ENCODE assay signal across 8 mouse cellular contexts in the genomic region with DNA sequence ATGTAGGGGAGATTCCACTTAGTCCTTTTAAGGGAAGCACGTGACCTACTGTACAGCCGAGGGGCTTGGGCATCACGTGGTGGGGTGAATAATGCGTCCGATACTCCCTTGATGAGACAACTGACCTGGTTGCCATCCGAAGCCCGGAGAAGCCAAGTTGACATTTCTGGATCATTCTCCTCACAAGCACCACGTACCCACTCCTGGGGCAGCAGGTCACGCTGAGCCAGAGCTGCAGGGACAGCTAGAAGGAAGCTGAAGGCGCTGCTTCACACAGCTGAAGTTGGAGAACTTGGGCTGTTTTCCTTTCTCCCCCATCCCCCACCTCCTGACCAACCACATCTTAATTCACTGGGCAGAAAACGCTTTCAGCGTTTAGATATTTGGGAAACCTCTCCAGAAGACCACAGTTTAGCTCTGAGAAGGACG.
DNase-seq lines count a peak whose midpoint lies in the region; ATAC-seq and TF ChIP-seq lines count a peak whose summit lies in the region.

No protein-coding gene starts in this region.

- H3K36me3 ChIP-seq in heart, embryonic 12.5 days, result no peaks in the 10 kb centered on the region
- no peaks in the 10 kb centered on the region for H3K36me3 ChIP-seq in midbrain, embryonic 16.5 days (ENCODE audit: control insufficient read depth, insufficient read depth, low read length)
- no peaks in the 10 kb centered on the region for H3K36me3 ChIP-seq in thymus, adult 2 months (ENCODE audit: control insufficient read depth, insufficient read depth, low read length)

- ATAC-seq in heart, embryonic 12.5 days (ENCODE audit: insufficient number of reproducible peaks, low FRiP score), result peak; percentile 46
- ATAC-seq in midbrain, embryonic 16.5 days, result peak; percentile 60
- ATAC-seq in CD4-positive, CD25-positive, alpha-beta regulatory T cell, adult 4 months, result no peak

- H3K4me3 ChIP-seq in heart, embryonic 12.5 days, result peak overlapping the region; percentile 55
- H3K4me3 ChIP-seq in midbrain, embryonic 16.5 days (ENCODE audit: low read depth, low read length), result peak overlapping the region; percentile 15
- no peak overlapping the region for H3K4me3 ChIP-seq in thymus, adult 2 months (ENCODE audit: control insufficient read depth, insufficient read depth, low read length)

- H3K27ac ChIP-seq in heart, embryonic 12.5 days (ENCODE audit: poor library complexity, severe bottlenecking), result peak overlapping the region; percentile 89
- peak overlapping the region; percentile 75 for H3K27ac ChIP-seq in midbrain, embryonic 16.5 days (ENCODE audit: low read length)
- H3K27ac ChIP-seq in thymus, adult 2 months (ENCODE audit: control insufficient read depth, insufficient read depth, low read length), result no peak overlapping the region

- H3K9ac ChIP-seq in heart, embryonic 12.5 days, result peak overlapping the region; percentile 78
- H3K9ac ChIP-seq in midbrain, embryonic 16.5 days (ENCODE audit: low read depth, low read length), result peak overlapping the region; percentile 48; the same call in 1 of the 2 replicates

- peak; percentile 34 for DNase-seq in MN1 (ENCODE audit: low spot score)
- peak; percentile 73 for DNase-seq in embryo, embryonic 10.5 days (ENCODE audit: low spot score)
- peak; percentile 57 to 67 for DNase-seq in kidney, postnatal 4 days
- no peak for DNase-seq in cerebellum, adult 18-20 months
- no peak for DNase-seq in thymus, adult 2 months

- H3K27me3 ChIP-seq in heart, embryonic 12.5 days (replicated peaks), result no peaks in the 10 kb centered on the region
- no peaks in the 10 kb centered on the region for H3K27me3 ChIP-seq in midbrain, embryonic 16.5 days (ENCODE audit: control insufficient read depth, insufficient read depth, low read depth, low read length)
- no peaks in the 10 kb centered on the region for H3K27me3 ChIP-seq in thymus, adult 2 months (ENCODE audit: control insufficient read depth, insufficient read depth, low read length)

- H3K4me1 ChIP-seq in heart, embryonic 12.5 days (replicated peaks), result peaks cover 50% of the 10 kb centered on the region
- peaks cover 27% of the 10 kb centered on the region for H3K4me1 ChIP-seq in midbrain, embryonic 16.5 days (ENCODE audit: control insufficient read depth, insufficient read depth, low read length)
- no peaks in the 10 kb centered on the region for H3K4me1 ChIP-seq in thymus, adult 2 months (replicated peaks; ENCODE audit: control insufficient read depth, insufficient read depth, low read length)

- 21% methylated on average over 13 of the region's 13 CpGs for WGBS in heart, embryonic 12.5 days
- 33% methylated on average over 13 of the region's 13 CpGs for WGBS in midbrain, embryonic 16.5 days
- 28% methylated on average over 13 of the region's 13 CpGs for WGBS in thymus, adult 2 months

- H3K9me3 ChIP-seq in heart, embryonic 12.5 days (replicated peaks), result no peaks in the 10 kb centered on the region
- H3K9me3 ChIP-seq in midbrain, embryonic 16.5 days (replicated peaks; ENCODE audit: control insufficient read depth, low read length, poor library complexity, severe bottlenecking), result no peaks in the 10 kb centered on the region

- H3K4me2 ChIP-seq in heart, embryonic 12.5 days, result peak overlapping the region; percentile 79
- H3K4me2 ChIP-seq in midbrain, embryonic 16.5 days (ENCODE audit: low read length), result peak overlapping the region; percentile 45

- TF ChIP-seq POLR2A in thymus, adult 2 months (IDR thresholded peaks at IDR 0.05; ENCODE audit: control insufficient read depth, extremely low read depth, insufficient read depth, low read length, poor library complexity), result no peak

- no peak for TF ChIP-seq CTCF in thymus, adult 2 months (IDR thresholded peaks at IDR 0.05; ENCODE audit: borderline replicate concordance, control insufficient read depth, extremely low read depth, insufficient read depth, low read length, poor library complexity)

Comparison
In these comparisons a context has a peak if more than half of its experiments do, and no peak if none do; other contexts are left out.
1. DNase-seq: peak in MN1 (single experiment), embryo, embryonic 10.5 days (single experiment) and kidney, postnatal 4 days (2 of 2); none in cerebellum, adult 18-20 months (0 of 2) and thymus, adult 2 months (single experiment).